Mouse (Mus musculus): ENCODE data around the gene Ina. TPM values are rescaled to one million over a fixed set of nuclear protein-coding genes. Genes with fewer than 3 reads are reported as not detected.
"Not testable (repeated sequence)": the region's sequence is repeated elsewhere in the genome, so short reads cannot be mapped to it uniquely, and the experiment has no call there.

Gene Ina
- total and polyA plus RNA-seq, 3 experiments: 0.11 TPM; not detected in 2

DNA sequence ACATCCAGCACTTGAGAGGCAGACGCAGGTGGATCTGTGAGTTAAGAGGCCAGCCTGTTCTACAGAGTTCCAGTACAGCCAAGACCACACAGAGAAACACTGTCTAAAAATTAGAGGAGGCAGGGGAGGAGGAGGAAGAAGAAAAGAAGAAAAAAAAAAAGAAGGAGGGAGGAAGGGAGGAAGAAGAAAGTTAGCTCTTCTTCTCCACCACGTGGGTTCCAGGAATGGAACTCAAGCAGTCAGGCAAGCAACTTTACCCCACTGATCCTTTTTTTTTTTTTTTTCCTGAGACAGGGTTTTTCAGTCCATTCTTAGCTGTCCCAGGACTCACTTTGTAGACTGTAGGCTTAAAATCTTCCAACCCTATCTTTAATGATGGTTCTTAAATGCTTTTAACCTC, 37.8 kb upstream of the Ina start:
- H3K27me3 ChIP-seq (ENCODE audit: insufficient read depth, low read length): peaks cover 4% of the 10 kb centered on the region; the same call in 1 of the 2 replicates
- no peak overlapping the region for H3K4me3 ChIP-seq (ENCODE audit: low read depth, low read length)
- H3K36me3 ChIP-seq (replicated peaks): no peaks in the 10 kb centered on the region
- ATAC-seq (ENCODE audit: extremely low read depth, insufficient number of reproducible peaks, low FRiP score, poor library complexity, severe bottlenecking): no peak
- H3K9me3 ChIP-seq (replicated peaks): no peaks in the 10 kb centered on the region
- H3K4me1 ChIP-seq (ENCODE audit: insufficient read depth, low read depth, low read length): peaks cover 40% of the 10 kb centered on the region
- no peak for DNase-seq (ENCODE audit: low spot score)
- TF ChIP-seq POLR2AphosphoS5 (IDR thresholded peaks at IDR 0.05; ENCODE audit: insufficient replicate concordance, low read depth, low read length): no peak
- no peak for TF ChIP-seq GATA2 (IDR thresholded peaks at IDR 0.05; ENCODE audit: borderline replicate concordance, low read depth, low read length)
- no peak for TF ChIP-seq TAL1 (conservative IDR thresholded peaks at IDR 0.05; ENCODE audit: low read depth, low read length)
- no peak for TF ChIP-seq GATA1 (IDR thresholded peaks at IDR 0.05; ENCODE audit: borderline replicate concordance, low read length)
- TF ChIP-seq CTCF (IDR thresholded peaks at IDR 0.05; ENCODE audit: low read depth, low read length): no peak

GRCm38 (mm10) chr19:46977460-46977859, 37.0 kb upstream of the Ina start:
- DNase-seq (ENCODE audit: low spot score) (no peak), ATAC-seq (ENCODE audit: extremely low read depth, insufficient number of reproducible peaks, low FRiP score, poor library complexity, severe bottlenecking) (no peak)
- H3K27me3 ChIP-seq (ENCODE audit: insufficient read depth, low read length): peaks cover 4% of the 10 kb centered on the region; the same call in 1 of the 2 replicates
- H3K4me1 ChIP-seq (ENCODE audit: insufficient read depth, low read depth, low read length): peaks cover 40% of the 10 kb centered on the region
- H3K4me3 ChIP-seq (ENCODE audit: low read depth, low read length): no peak overlapping the region
- no peaks in the 10 kb centered on the region for H3K36me3 ChIP-seq (replicated peaks)
- TF ChIP-seq TAL1 (conservative IDR thresholded peaks at IDR 0.05; ENCODE audit: low read depth, low read length) (no peak), GATA2 (IDR thresholded peaks at IDR 0.05; ENCODE audit: borderline replicate concordance, low read depth, low read length) (no peak), CTCF (IDR thresholded peaks at IDR 0.05; ENCODE audit: low read depth, low read length) (no peak), POLR2AphosphoS5 (IDR thresholded peaks at IDR 0.05; ENCODE audit: insufficient replicate concordance, low read depth, low read length) (no peak), GATA1 (IDR thresholded peaks at IDR 0.05; ENCODE audit: borderline replicate concordance, low read length) (no peak)
- H3K9me3 ChIP-seq (replicated peaks): no peaks in the 10 kb centered on the region

DNA sequence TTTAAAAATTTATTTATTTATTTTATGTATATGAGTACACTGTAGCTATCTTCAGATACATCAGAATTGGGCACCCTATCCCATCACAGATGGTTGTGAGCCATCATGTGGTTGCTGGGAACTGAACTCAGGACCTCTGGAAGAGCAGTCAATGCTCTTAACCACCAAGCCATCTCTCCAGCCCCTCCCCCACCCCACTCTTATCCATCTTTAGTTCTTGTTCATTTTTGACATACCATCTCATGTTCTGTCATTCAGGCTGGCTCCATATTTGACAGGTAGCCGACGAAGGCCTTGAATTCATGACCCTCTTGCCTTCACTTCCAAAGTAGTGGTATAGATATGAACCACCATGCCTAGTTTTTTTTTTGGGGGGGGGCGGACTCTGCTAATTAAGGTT, 36.4 kb upstream of the Ina start:
- not testable (repeated sequence) for H3K36me3 ChIP-seq (replicated peaks); DNase-seq (ENCODE audit: low spot score); H3K4me3 ChIP-seq (ENCODE audit: low read depth, low read length); ATAC-seq (ENCODE audit: extremely low read depth, insufficient number of reproducible peaks, low FRiP score, poor library complexity, severe bottlenecking); H3K9me3 ChIP-seq (replicated peaks); H3K27me3 ChIP-seq (ENCODE audit: insufficient read depth, low read length)
- H3K4me1 ChIP-seq (ENCODE audit: insufficient read depth, low read depth, low read length): peaks cover 41% of the 10 kb centered on the region

DNA sequence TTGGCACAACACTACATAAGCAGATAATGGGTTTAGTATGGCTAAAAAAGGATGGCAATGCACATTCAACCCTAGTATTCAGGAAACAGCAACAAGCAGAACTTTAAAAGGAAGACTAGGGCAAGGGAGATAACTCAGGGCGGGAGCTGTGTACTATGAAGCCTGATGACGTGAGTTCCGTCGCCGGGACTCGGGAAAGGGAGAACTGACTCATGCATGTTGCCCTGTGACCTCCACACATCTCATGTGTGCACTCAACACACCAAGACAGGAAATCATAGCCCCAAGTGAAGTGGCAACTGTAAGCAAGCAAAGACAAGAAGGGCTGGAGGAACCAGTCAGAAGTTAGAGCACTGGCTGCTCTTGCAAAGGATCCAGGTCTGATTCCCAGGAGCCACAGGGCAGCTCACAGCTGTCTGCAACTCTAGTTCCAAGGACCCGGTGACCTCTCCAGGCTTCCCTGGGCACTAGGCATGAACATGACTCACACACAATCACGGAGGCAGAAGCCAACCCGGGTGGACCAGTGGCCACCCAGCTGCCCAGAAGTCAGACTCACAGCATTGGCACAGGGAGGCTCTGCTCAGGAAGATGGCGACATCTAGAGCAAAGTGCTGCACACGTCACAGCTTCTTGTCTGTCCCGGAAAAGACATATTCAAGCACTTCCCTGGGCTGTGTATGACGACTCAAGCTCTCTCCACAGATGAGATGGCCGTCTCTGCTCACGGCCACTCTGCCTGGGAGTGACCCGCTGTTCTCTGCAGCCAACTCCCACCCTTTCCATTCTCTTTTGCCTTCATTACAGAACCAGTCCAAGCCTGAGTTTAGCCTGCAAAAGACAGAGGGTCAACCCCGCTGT, 35.3 kb upstream of the Ina start:
- no peak for ATAC-seq (ENCODE audit: extremely low read depth, insufficient number of reproducible peaks, low FRiP score, poor library complexity, severe bottlenecking)
- no peak for DNase-seq (ENCODE audit: low spot score)
- TF ChIP-seq TAL1 (conservative IDR thresholded peaks at IDR 0.05; ENCODE audit: low read depth, low read length) (no peak), GATA2 (IDR thresholded peaks at IDR 0.05; ENCODE audit: borderline replicate concordance, low read depth, low read length) (no peak), CTCF (IDR thresholded peaks at IDR 0.05; ENCODE audit: low read depth, low read length) (no peak), POLR2AphosphoS5 (IDR thresholded peaks at IDR 0.05; ENCODE audit: insufficient replicate concordance, low read depth, low read length) (no peak), GATA1 (IDR thresholded peaks at IDR 0.05; ENCODE audit: borderline replicate concordance, low read length) (no peak)
- peaks cover 50% of the 10 kb centered on the region for H3K4me1 ChIP-seq (ENCODE audit: insufficient read depth, low read depth, low read length)
- H3K36me3 ChIP-seq (replicated peaks): no peaks in the 10 kb centered on the region
- H3K4me3 ChIP-seq (ENCODE audit: low read depth, low read length): no peak overlapping the region
- H3K9me3 ChIP-seq (replicated peaks): no peaks in the 10 kb centered on the region
- H3K27me3 ChIP-seq (ENCODE audit: insufficient read depth, low read length): peaks cover 4% of the 10 kb centered on the region; the same call in 1 of the 2 replicates

DNA sequence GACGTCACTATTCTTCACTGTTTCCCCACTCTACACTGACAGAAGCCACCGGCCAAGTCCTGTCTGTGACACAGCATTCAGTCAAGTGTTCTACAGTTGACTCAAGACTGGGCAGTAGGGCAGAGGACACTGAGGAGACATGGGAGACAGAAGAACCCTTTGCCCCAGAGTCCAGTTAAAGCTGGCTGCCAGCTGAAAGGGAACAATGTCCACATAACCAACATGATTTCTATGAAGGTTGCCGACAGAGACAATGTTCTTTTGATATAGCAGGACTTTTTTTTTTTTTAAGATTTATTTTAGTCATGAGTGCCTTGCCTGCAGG, 34.8 kb upstream of the Ina start:
- no peaks in the 10 kb centered on the region for H3K36me3 ChIP-seq (replicated peaks)
- TF ChIP-seq POLR2AphosphoS5 (IDR thresholded peaks at IDR 0.05; ENCODE audit: insufficient replicate concordance, low read depth, low read length) (no peak), GATA1 (IDR thresholded peaks at IDR 0.05; ENCODE audit: borderline replicate concordance, low read length) (no peak), TAL1 (conservative IDR thresholded peaks at IDR 0.05; ENCODE audit: low read depth, low read length) (no peak), CTCF (IDR thresholded peaks at IDR 0.05; ENCODE audit: low read depth, low read length) (no peak), GATA2 (IDR thresholded peaks at IDR 0.05; ENCODE audit: borderline replicate concordance, low read depth, low read length) (no peak)
- H3K27me3 ChIP-seq (ENCODE audit: insufficient read depth, low read length): peaks cover 4% of the 10 kb centered on the region; the same call in 1 of the 2 replicates
- no peak for DNase-seq (ENCODE audit: low spot score)
- no peaks in the 10 kb centered on the region for H3K9me3 ChIP-seq (replicated peaks)
- no peak for ATAC-seq (ENCODE audit: extremely low read depth, insufficient number of reproducible peaks, low FRiP score, poor library complexity, severe bottlenecking)
- no peak overlapping the region for H3K4me3 ChIP-seq (ENCODE audit: low read depth, low read length)
- peaks cover 55% of the 10 kb centered on the region for H3K4me1 ChIP-seq (ENCODE audit: insufficient read depth, low read depth, low read length)

DNA sequence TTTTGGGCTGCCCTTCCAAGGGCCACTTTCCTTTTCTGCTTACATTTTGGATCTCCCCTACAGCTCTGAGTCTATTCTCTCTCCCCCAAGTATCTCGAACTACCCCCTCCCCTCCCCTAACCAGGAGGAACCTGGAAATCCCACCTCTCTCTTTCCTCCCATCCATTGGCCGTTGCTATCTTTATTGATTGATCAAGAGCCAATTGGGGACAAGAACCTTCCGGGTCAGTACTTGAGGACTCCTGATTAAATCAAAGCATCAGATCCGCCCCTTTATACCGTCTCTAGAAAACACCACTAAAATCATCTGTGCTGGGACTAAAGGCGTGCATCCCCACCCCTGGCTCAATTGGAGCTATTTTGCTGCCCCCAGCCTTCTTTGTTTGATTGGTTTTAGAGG, 33.0 kb upstream of the Ina start:
- Histone ChIP-seq H3K27me3 (ENCODE audit: insufficient read depth, low read length) (peaks cover 4% of the 10 kb centered on the region; the same call in 1 of the 2 replicates), H3K36me3 (replicated peaks) (no peaks in the 10 kb centered on the region), H3K9me3 (replicated peaks) (no peaks in the 10 kb centered on the region), H3K4me1 (ENCODE audit: insufficient read depth, low read depth, low read length) (peaks cover 64% of the 10 kb centered on the region), H3K4me3 (ENCODE audit: low read depth, low read length) (no peak overlapping the region)
- ATAC-seq (ENCODE audit: extremely low read depth, insufficient number of reproducible peaks, low FRiP score, poor library complexity, severe bottlenecking) (no peak), DNase-seq (ENCODE audit: low spot score) (no peak)
- TF ChIP-seq POLR2AphosphoS5 (IDR thresholded peaks at IDR 0.05; ENCODE audit: insufficient replicate concordance, low read depth, low read length): no peak
- TF ChIP-seq CTCF (IDR thresholded peaks at IDR 0.05; ENCODE audit: low read depth, low read length): no peak
- no peak for TF ChIP-seq GATA2 (IDR thresholded peaks at IDR 0.05; ENCODE audit: borderline replicate concordance, low read depth, low read length)
- no peak for TF ChIP-seq TAL1 (conservative IDR thresholded peaks at IDR 0.05; ENCODE audit: low read depth, low read length)
- no peak for TF ChIP-seq GATA1 (IDR thresholded peaks at IDR 0.05; ENCODE audit: borderline replicate concordance, low read length)

All from G1E (cell line).